Mouse (Mus musculus) embryo, embryonic 10 days (tissue): Measurements from ENCODE around the gene Vnn3.

Experiments
- DNase-seq: peaks from one replicate; pipeline ENCODE4 v3.0.0-alpha.2; 2015; ENCODE audit warnings: low spot score

Vnn3 gene

DNA sequence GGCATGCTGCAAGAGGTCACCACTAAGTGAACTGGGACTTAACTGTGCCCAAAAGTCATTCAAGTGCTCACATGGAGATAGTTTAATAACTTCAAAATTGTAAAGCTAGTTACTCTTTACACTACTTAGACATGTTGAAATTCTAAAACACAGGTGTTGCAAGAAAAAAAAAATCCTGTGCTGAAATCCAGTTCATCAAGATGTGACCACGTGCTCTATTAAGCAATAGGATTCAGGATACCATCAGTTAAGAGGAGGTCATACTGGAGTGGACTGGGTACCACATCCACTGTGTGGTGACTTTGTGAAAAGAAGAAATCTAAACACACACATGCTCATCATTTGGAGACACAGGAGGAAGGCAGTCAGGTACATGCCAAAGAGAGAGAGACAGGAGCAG is 41.7 kb downstream of the Vnn3 start:
- DNase-seq: no peak

- peak; percentile 32 for DNase-seq
These were observed 43.5 kb downstream of the Vnn3 start, which contains the start of gene Vnn1 for GRCm38 (mm10) chr10:23894601-23895349. Gene Vnn1 (plus strand): TSS chr10:23894688.

GRCm38 (mm10) chr10:23895376-23895775 is 44.1 kb downstream of the Vnn3 start:
- no peak for DNase-seq

- no peak for DNase-seq
These were observed 49.9 kb downstream of the Vnn3 start for GRCm38 (mm10) chr10:23901119-23901518.

DNA sequence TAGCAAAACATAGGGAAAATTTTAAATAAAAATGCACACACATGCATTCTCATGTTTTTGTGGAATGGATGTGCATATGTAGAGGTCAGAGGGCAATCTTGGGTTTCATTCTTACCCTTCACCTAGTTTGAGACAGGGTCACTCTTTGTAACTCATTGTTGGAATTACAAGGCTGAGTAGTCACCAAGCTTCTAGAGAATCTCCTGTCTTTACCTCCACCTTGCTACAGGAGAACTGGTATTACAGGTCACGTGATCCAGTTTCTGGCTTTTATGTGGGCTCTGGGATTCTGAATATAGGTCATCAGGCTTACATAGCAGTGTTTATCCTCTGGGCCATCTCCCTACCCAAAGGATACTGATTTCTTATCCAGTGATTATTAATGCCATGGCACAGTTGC is 54.4 kb downstream of the Vnn3 start:
- DNase-seq: no peak
